ENCODE assay signal across 8 mouse cellular contexts in the genomic region with DNA sequence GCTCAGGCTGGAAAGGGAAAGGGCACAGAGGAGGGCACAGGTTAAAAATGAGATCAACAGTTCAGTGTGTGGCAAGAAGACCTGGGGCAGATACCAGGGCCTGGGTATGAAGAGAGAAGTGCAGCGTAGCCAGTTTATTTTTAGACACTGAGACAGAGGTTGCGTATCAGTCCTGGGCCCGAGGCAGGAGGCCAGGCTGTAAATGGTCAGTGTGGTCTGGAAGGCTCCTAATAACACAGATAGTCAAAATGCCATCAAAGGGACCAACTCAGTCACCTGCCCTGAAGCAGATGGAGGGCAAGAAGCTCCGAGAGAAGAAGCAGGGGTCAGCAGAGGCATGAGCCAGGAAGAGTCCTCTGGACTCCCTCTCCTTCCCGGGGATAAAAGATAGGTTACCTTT. TPM values are rescaled to one million over a fixed set of nuclear protein-coding genes. Genes with fewer than 3 reads are reported as not detected.
DNase-seq lines count a peak whose midpoint lies in the region; ATAC-seq and TF ChIP-seq lines count a peak whose summit lies in the region.

No protein-coding gene starts in this region.

- H3K4me2 ChIP-seq in limb, embryonic 13.5 days (replicated peaks): no peak overlapping the region

- DNase-seq in gastrocnemius, adult 8-10 months (ENCODE audit: low spot score in 2 of 2): peak; percentile 48 to 69
- no peak for DNase-seq in gastrocnemius, postnatal 4 days (ENCODE audit: low spot score in 2 of 2)
- peak; percentile 64 for DNase-seq in 416B (ENCODE audit: low read depth)
- DNase-seq in heart, adult 2 months: peak in 1 of 2 experiments; percentile 75
- DNase-seq in T-cell, adult 2 months (ENCODE audit: low spot score): no peak
- DNase-seq in cerebellum, adult 9-11 months: no peak

- peak; percentile 73; the same call in 1 of the 2 replicates for TF ChIP-seq EP300 in heart, adult 2 months (IDR thresholded peaks at IDR 0.05; ENCODE audit: insufficient read depth, low read depth, low read length)

- peak overlapping the region; percentile 87 for H3K27ac ChIP-seq in heart, adult 2 months
- peak overlapping the region; percentile 22; the same call in 1 of the 2 replicates for H3K27ac ChIP-seq in limb, embryonic 13.5 days

- H3K79me2 ChIP-seq in heart, adult 2 months (replicated peaks; ENCODE audit: control insufficient read depth, insufficient read depth, low read length): peaks cover 13% of the 10 kb centered on the region

- ATAC-seq in limb, embryonic 13.5 days (ENCODE audit: low FRiP score, low read depth): no peak
- no peak for ATAC-seq in megakaryocyte-erythroid progenitor cell, adult 5-6 weeks (replicated peaks; ENCODE audit: low FRiP score, low TSS enrichment, poor library complexity, severe bottlenecking)

- H3K27me3 ChIP-seq in heart, adult 2 months (ENCODE audit: control insufficient read depth, insufficient read depth, low read length): no peaks in the 10 kb centered on the region
- no peaks in the 10 kb centered on the region for H3K27me3 ChIP-seq in limb, embryonic 13.5 days

- TF ChIP-seq CTCF in heart, adult 2 months (IDR thresholded peaks at IDR 0.05): no peak

- H3K4me3 ChIP-seq in heart, adult 2 months: no peak overlapping the region
- H3K4me3 ChIP-seq in limb, embryonic 13.5 days: no peak overlapping the region

- WGBS in heart, adult 2 months: 27% methylated on average over 5 of the region's 5 CpGs
- WGBS in limb, embryonic 13.5 days: 74% methylated on average over 5 of the region's 5 CpGs

- intact Hi-C loops in heart, adult 2 months (cut with DNase I): loop anchor here (10.0 kb wide), 1 partner anchor 375 kb away; a partner anchor contains a TSS

- H3K36me3 ChIP-seq in heart, adult 2 months (ENCODE audit: control insufficient read depth, insufficient read depth, low read length): peaks cover 10% of the 10 kb centered on the region
- H3K36me3 ChIP-seq in limb, embryonic 13.5 days: no peaks in the 10 kb centered on the region

- H3K9ac ChIP-seq in heart, adult 2 months (ENCODE audit: low read depth, low read length): peak overlapping the region; percentile 54
- no peak overlapping the region for H3K9ac ChIP-seq in limb, embryonic 13.5 days

- peaks cover 53% of the 10 kb centered on the region for H3K4me1 ChIP-seq in heart, adult 2 months (ENCODE audit: control insufficient read depth, insufficient read depth, low read length)
- H3K4me1 ChIP-seq in limb, embryonic 13.5 days: peaks cover 90% of the 10 kb centered on the region

- no peaks in the 10 kb centered on the region for H3K9me3 ChIP-seq in limb, embryonic 13.5 days

- peak; percentile 42; the same call in 1 of the 2 replicates for TF ChIP-seq POLR2A in heart, adult 2 months (IDR thresholded peaks at IDR 0.05; ENCODE audit: insufficient read depth, low read depth, low read length)

RNA-seq across cellular contexts. Expression of a gene that starts 7.4 kb away (rescaled TPM):
- 100 to 1,000 TPM; 215 to 257 (median 231) TPM for total RNA-seq in gastrocnemius, adult 8-10 months (2022)
- total RNA-seq in gastrocnemius, postnatal 4 days (2021): 100 to 1,000 TPM; 159 to 163 TPM
- 100 to 1,000 TPM; 283 to 363 TPM for total RNA-seq in heart, adult 2 months (2021)
- 196 and 305 TPM in 2 replicates for polyA plus RNA-seq in heart, adult 2 months (2012; rRNA removed)
- polyA plus RNA-seq in limb, embryonic 13.5 days (2015; fragmentation: Nextera tagmentation; extraction: Ambion mirVana): 42.7 and 43.3 TPM in 2 replicates
- total RNA-seq in megakaryocyte-erythroid progenitor cell, adult 5-6 weeks (2014; fragmentation: Nextera tagmentation): 43.1 and 46.2 TPM in 2 replicates
- 37.1 and 42.6 TPM in 2 replicates for total RNA-seq in megakaryocyte-erythroid progenitor cell, adult 5-6 weeks (2017)

RNA-seq across cellular contexts. Expression of a gene that starts 47.9 kb away (rescaled TPM):
- total RNA-seq in gastrocnemius, adult 8-10 months (2022): not detected
- under 1 TPM; 0.17 to 0.29 TPM for total RNA-seq in gastrocnemius, postnatal 4 days (2021)
- total RNA-seq in heart, adult 2 months (2021): under 1 TPM; 0.48 to 0.70 TPM
- polyA plus RNA-seq in heart, adult 2 months (2012; rRNA removed): 0.16 and 0.32 TPM in 2 replicates
- polyA plus RNA-seq in limb, embryonic 13.5 days (2015; fragmentation: Nextera tagmentation; extraction: Ambion mirVana): 2.9 and 3.0 TPM in 2 replicates
- 18.2 and 19.6 TPM in 2 replicates for total RNA-seq in megakaryocyte-erythroid progenitor cell, adult 5-6 weeks (2014; fragmentation: Nextera tagmentation)
- 20.0 and 31.3 TPM in 2 replicates for total RNA-seq in megakaryocyte-erythroid progenitor cell, adult 5-6 weeks (2017)

Comparison
In these comparisons a context has a peak if more than half of its experiments do, and no peak if none do; other contexts are left out.
1. DNase-seq: peak in gastrocnemius, adult 8-10 months (2 of 2) and 416B (single experiment); none in gastrocnemius, postnatal 4 days (0 of 2), T-cell, adult 2 months (single experiment) and cerebellum, adult 9-11 months (single experiment).
2. RNA of a gene that starts 47.9 kb away (total RNA-seq): 18.2 to 31.3 TPM in megakaryocyte-erythroid progenitor cell, adult 5-6 weeks; 0.48 to 0.70 TPM in heart, adult 2 months, 0.17 to 0.29 TPM in gastrocnemius, postnatal 4 days and not detected in gastrocnemius, adult 8-10 months; every median in the first group is over 10 times any median in the second.